Mouse (Mus musculus) CD4-positive helper T cell, adult 2 months (primary cell): ENCODE measurements at regions not wholly inside any gene's neighbourhood (a gene's known extent, or its start where the extent isn't known, plus 50 kb on each side); places are given as distances from the start of the nearest gene placed in this dataset.

Source experiments
- DNase-seq: peaks from one replicate; pipeline ENCODE4 v3.0.0-alpha.2; 2012; ENCODE audit warnings: low read depth, missing footprints, low spot score

DNA sequence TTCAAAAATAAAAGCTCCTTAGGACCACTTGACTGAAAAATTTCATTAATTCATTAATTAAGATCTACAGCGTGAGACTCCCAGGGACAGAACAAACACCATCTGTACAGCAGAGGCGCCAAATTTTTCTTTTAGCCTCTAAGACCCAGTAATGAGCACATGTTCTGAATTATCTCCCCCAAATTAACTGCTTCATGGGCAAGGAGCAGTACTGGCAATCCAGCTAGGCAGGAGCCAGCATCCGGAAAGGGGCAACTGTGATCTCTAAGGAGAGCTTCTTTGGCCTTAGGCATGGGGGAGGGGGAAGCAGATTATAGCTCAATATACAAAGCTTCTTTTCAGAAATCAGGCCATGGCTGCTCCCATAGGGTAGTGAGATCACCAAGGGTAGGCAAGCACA is 278.2 kb upstream of the Castor2 start:
- DNase-seq = no peak

- no peak for DNase-seq
Observed at GRCm38 (mm10) chr5:133815462-133815861, 284.0 kb upstream of the Castor2 start.

GRCm38 (mm10) chr5:133814436-133814835 is 285.1 kb upstream of the Castor2 start:
- DNase-seq = no peak

- no peak for DNase-seq
Observed at GRCm38 (mm10) chr5:133812216-133812615, 287.3 kb upstream of the Castor2 start.

GRCm38 (mm10) chr5:133806891-133807290 is 292.6 kb upstream of the Castor2 start:
- DNase-seq = no peak

DNA sequence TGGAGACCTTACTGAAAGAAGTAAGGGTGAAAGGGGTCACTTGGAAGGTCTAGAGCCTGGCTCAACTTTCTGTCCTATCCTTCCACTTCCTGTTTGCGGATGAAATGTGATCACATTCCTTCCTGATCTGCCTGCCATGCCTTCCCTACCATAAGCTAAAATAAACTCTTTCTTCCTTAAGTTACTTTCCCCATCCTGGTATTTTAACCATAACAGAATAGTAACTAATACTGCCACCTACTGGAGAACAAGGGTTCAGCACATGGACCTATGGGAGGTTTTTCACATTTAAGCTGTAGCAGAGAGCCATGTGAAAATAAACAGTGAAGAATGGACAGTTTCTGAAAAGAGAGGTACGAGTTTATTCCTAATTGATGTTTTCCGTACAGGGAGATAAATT is 297.5 kb upstream of the Castor2 start:
- DNase-seq = no peak

DNA sequence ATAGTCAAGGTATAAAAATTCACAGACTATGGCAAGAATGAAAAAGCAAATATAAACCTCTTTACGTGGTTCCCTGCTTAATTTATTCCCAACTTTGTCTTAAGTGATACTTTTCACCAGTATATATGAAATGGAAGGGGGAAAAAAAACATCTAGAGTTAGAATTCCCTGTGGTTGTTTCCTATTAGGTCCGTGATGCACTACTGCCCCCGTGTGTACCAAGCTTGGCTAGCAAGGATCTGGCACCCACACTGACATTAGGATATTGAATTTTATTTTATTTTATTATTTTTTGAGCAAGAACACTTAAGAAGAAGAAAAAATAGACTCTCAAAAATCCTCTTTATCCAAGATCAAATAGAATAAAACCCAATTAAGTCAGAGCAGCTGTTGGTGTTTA is 303.9 kb upstream of the Castor2 start:
- DNase-seq = no peak

DNA sequence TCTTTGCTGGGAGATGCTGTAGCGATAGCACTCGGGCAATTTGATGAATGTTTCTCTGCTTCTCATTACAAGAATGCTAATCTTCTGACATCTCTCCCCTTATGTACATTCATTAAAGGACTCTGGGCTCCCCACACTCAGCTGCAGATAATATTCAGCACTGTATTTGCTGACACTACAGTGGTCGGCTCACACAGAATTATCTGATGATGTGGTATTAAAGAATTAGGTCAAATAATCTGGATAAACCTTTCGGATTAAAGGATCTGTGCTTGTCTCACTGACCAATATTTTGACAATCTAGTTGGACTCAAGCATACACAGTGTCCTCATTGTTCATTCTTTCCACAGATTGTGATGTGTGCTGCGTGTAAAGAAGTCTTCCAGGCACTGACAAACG is 308.8 kb upstream of the Castor2 start:
- no peak for DNase-seq

- DNase-seq = no peak
Observed at GRCm38 (mm10) chr5:133788006-133788405, 311.5 kb upstream of the Castor2 start.

DNA sequence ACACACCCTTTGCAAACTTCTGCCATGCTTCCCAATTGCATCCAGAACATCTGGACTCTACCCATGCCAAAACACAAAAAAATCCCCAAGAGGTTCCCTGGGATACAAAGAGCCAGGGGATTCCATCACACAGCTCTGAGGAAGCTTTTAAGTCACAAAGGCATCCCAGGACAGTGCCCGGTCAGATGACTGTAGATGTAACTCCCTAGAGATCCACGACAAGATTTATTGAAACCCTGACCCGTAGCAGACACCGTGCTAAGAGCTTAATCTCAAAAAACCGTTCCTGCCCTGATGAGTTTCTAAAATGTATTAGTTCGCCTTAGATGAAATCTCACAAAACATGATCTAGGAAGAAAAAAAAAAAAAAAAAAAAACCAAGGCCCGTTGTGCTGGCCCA is 312.0 kb upstream of the Castor2 start:
- DNase-seq = no peak

DNA sequence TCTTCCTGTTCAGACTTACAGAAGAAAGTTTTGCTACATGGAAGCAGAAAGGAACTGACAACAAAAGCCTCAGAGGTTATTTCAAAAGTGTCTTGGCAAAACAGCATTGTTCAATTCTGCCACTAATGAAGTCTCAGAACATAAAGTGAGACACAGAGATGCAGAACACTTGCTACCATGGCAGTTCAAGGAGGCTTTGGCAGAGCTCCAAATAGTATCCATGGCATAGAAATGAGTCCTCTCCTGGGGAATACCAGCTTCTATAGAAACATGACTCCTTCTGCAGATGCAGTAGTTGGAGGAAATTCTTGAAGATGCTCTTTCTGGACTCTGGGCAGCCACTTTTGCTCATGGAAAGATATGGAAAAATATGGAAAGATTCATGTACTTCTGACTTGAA is 322.9 kb upstream of the Castor2 start:
- DNase-seq = no peak

- no peak for DNase-seq
Observed at GRCm38 (mm10) chr5:133774116-133774515, 325.4 kb upstream of the Castor2 start.

- DNase-seq = no peak
Observed at GRCm38 (mm10) chr5:133768856-133769255, 330.7 kb upstream of the Castor2 start.

- DNase-seq = no peak
Observed at GRCm38 (mm10) chr5:133757817-133758216, 341.7 kb upstream of the Castor2 start.

DNA sequence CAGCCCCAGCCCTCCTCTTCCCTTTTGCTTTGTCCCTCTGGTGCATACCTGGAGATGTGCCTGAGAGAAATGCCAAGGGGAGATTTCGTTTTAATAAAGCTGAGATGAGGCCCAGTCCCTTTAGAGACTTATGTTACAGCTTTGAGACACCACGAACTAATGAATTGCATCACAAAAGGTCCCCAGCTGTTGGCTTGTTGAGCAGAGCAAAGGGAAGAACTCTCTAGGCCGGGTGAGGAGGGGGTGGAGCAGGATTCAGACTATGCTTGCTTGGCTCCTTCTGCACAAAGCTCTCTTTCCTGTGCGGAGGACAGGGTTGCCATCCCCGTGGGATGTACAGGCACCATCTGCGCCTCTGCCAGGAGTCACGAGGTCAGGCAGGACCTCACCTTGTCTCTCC is 345.3 kb upstream of the Castor2 start:
- no peak for DNase-seq

- DNase-seq = no peak
Observed at GRCm38 (mm10) chr5:133753461-133754160, 345.9 kb upstream of the Castor2 start.

- DNase-seq = no peak
Observed at GRCm38 (mm10) chr5:133746960-133747359, 352.6 kb upstream of the Castor2 start.

DNA sequence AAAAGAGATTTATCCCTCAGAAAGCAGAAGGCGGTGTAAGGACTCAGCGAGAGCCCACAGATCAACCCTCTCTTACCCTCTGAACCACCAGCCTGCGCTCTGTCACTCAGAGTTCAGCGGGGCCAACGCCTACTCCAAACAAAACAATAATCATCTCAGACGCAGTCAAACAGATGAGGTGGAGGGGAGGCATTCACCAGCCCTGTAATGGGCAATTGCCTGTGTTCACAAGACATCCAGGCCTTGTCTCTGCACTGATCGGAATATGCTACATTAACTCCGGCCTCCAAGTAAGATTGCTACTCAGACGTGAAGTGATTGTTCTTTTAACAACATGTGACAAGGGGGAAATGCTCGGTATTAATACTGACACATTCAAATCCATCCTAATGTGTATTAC is 353.1 kb upstream of the Castor2 start:
- no peak for DNase-seq

DNA sequence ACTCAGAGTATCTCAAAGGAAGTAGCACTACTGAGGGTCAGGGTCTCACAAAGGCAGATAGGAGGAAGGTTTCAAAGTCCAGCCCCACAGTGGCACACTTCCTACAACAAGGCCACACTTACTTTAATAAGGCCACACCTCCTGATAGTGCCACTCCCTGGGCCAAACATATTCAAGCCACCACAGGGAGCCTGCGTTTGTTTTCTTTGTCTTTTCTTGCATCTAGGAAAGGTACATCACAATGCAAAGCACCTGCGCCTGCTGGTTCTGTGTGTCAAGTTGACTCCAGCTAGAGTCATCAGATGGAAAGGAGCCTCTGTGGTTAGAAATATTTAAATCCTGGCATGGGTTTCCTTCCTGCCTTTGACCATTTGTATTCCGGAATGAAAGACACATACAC is 355.4 kb upstream of the Castor2 start:
- no peak for DNase-seq

GRCm38 (mm10) chr5:133743606-133744005 is 355.9 kb upstream of the Castor2 start:
- no peak for DNase-seq

DNA sequence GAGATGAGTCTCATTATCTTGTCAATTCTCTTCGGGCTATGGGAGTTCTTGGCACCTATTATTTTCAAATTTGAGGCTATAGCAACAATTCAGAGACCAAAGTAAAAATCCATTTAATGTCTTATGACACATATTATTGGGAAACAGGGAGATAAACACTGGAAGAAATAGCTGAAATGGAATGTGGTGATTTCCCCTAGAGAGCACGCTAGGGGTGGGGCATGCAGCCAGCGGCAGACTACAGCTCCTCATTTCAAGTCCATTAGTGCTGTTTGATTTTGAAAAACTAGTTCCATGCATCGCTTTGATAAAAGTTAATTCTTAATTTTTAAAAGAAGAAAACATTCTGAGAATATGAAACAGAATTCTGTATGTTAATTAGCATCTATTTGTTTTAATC is 367.6 kb upstream of the Castor2 start:
- no peak for DNase-seq

GRCm38 (mm10) chr5:133718187-133719078 is 381.1 kb upstream of the Castor2 start:
- no peak for DNase-seq

- no peak for DNase-seq
Observed at GRCm38 (mm10) chr5:133715830-133716229, 383.7 kb upstream of the Castor2 start.
